Mouse (Mus musculus) E14TG2a.4 (cell line): ENCODE measurements around the gene Snx22.

Experiments
- CTCF ChIP-seq: conservative IDR thresholded peaks from 2 replicates; pipeline ENCODE4 v1.5.1; 2014; ENCODE audit warnings: low read length
- NANOG ChIP-seq: IDR thresholded peaks from 2 replicates; pipeline ENCODE4 v1.6.1; 2014; ENCODE audit warnings: borderline replicate concordance, low read length, mixed read lengths

DNA sequence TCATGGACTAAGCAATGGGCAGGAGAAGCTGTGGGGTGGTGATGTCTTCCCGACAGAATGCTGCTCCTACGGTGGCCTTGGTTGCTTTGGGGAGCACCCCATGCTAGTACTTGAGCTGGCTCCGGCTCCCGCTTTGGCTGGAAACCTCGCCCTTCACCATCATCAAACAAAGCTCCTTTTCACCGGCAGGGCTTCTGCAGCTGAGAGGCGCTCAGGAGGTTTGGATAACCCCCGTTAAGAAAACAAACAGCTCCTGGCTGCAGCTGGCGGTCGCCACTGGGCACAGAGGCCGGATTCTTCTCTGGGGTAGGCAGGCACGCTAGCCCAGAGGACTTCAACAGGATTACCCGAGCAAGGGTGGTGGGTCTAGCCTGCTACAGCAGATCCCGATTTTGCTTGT lies 9.0 kb upstream of the Snx22 start:
- no peak for TF ChIP-seq CTCF
- no peak for TF ChIP-seq NANOG
